Mouse (Mus musculus) kidney, adult 11 months (tissue): ENCODE results near the gene Olfr612.
"Not testable (repeated sequence)": the region's sequence is repeated elsewhere in the genome, so short reads cannot be mapped to it uniquely, and the experiment has no call there.

Experiments
- DNase-seq: peaks from one replicate; pipeline ENCODE4 v3.0.0; 2022

Gene Olfr612

GRCm38 (mm10) chr7:103542617-103543016 is at the start of gene Olfr612:
Gene Olfr612 (minus strand): TSS chr7:103542717.
- not testable (repeated sequence) for DNase-seq

- no peak for DNase-seq
These were observed 47.3 kb upstream of the Olfr612 start, which contains the start of gene Olfr618 for GRCm38 (mm10) chr7:103589803-103590202. Gene Olfr618 (plus strand): TSS chr7:103590103.

GRCm38 (mm10) chr7:103572761-103573160 is 30.2 kb upstream of the Olfr612 start, which contains the start of gene Olfr617:
Gene Olfr617 (plus strand): TSS chr7:103573061.
- DNase-seq, result no peak

GRCm38 (mm10) chr7:103569043-103569442 is 26.5 kb upstream of the Olfr612 start, which contains the start of gene Olfr616:
Gene Olfr616 (minus strand): TSS chr7:103569143.
- no peak for DNase-seq

GRCm38 (mm10) chr7:103555779-103556178 is 13.3 kb upstream of the Olfr612 start, which contains the start of gene Olfr615:
Gene Olfr615 (plus strand): TSS chr7:103556079.
- DNase-seq, result no peak

- no peak for DNase-seq
These were observed 5.3 kb upstream of the Olfr612 start, which contains the start of gene Olfr613 for GRCm38 (mm10) chr7:103547774-103548173. Gene Olfr613 (plus strand): TSS chr7:103548074.

GRCm38 (mm10) chr7:103520746-103521145 is 21.8 kb downstream of the Olfr612 start, which contains the start of gene Olfr611:
Gene Olfr611 (minus strand): TSS chr7:103520846.
- DNase-seq, result not testable (repeated sequence)

- no peak for DNase-seq
These were observed 30.5 kb downstream of the Olfr612 start, which contains the start of gene Olfr610 for GRCm38 (mm10) chr7:103512022-103512421. Gene Olfr610 (minus strand): TSS chr7:103512122.

- no peak for DNase-seq
These were observed 44.6 kb downstream of the Olfr612 start, which contains the start of gene Olfr609 for GRCm38 (mm10) chr7:103497962-103498361. Gene Olfr609 (minus strand): TSS chr7:103498062.
